Mouse (Mus musculus): ENCODE data around the gene Slc6a6.

The Slc6a6 gene

GRCm38 (mm10) chr6:91670224-91670623 is 13.6 kb upstream of the Slc6a6 start:
- no peak for DNase-seq (ENCODE audit: low spot score)

DNA sequence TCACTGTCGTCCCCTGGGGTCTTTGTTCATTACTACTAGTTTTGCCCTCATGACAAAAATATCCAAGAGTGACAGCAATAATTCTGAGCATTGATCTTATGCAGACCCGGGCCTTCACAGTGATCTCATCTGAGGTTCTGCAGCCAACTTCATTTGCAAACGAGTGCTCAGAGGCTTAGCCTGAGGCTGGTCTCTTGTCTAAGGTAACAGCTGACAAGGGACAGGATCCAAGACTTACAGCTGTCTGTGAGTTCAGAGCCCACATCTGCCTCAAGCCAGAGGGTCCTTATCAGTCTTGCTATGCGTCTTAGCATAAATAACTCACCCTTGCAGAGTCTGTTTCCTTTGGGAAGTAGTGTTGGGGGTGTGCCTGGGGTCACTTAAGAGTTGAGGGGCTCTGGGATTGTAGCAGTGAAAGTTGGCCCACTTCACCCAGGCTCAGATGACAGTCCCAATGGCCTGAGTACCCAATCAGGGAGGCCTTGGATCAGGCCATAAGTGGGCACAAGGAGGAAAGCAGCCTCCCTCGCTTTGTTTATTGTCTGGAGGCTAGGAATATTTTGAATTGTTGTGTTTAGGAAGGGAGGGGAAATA is 9.0 kb upstream of the Slc6a6 start:
- no peak for DNase-seq (ENCODE audit: low spot score)

DNA sequence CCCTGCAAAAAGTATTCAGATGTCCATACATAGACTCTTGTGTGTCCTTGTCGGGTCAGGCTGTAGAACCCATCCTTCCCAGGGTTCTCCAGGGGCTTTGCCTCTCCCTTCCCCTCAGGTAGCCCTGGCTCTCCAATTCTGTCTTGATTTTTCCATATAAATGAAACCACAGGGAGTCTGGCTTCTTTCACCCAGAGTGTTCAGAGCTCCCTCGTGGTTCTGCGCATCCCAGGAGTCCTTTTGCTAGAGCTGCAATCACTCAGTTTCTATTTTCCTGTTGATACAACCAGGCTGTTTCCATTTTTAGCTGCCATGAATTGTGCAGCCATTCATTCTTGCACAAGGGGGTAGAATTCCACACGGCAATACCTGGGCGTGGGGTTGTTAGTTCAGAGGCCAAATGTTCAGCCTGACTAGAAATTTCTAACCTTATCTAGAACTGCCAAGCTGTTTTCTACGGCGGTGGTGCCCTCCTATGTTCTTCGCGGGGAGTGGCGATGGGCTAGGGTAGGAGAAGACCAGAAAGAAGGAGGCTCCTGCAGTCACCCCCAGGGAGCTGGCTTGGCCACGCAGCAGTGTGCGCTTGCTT is 5.3 kb upstream of the Slc6a6 start:
- DNase-seq (ENCODE audit: low spot score) = no peak

DNA sequence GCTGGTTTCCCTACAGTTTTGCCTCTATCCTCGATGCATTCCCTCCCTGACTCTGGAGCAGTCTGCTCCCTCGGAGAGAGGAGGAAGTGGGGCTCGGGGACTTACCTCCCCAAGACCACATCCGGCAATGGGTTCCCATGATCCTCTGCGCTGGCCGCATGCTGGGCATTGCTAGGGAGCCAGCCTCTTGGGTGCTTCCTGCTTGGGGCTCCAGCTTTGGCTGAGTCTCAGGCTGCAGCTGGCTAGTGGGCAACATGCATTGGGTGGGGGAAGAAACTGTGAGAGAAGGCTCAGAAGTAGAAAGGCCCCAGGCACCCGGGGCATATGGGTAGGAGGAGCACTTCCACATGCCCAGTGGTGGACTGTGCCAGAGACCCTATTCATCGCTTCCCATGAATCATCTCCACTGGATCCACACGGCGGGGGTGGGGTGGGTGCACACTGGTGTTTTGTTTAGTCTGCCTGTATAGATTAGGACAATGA is 4.7 kb upstream of the Slc6a6 start:
- no peak for DNase-seq (ENCODE audit: low spot score)

GRCm38 (mm10) chr6:91679716-91680115 is 4.1 kb upstream of the Slc6a6 start:
- DNase-seq (ENCODE audit: low spot score) = no peak

GRCm38 (mm10) chr6:91681841-91682240 is 2.0 kb upstream of the Slc6a6 start:
- no peak for DNase-seq (ENCODE audit: low spot score)

GRCm38 (mm10) chr6:91683121-91683520 is 732 bp upstream of the Slc6a6 start:
- no peak for DNase-seq (ENCODE audit: low spot score)

GRCm38 (mm10) chr6:91684474-91684829 is 599 bp downstream of the Slc6a6 start:
- no peak for DNase-seq (ENCODE audit: low spot score)

DNA sequence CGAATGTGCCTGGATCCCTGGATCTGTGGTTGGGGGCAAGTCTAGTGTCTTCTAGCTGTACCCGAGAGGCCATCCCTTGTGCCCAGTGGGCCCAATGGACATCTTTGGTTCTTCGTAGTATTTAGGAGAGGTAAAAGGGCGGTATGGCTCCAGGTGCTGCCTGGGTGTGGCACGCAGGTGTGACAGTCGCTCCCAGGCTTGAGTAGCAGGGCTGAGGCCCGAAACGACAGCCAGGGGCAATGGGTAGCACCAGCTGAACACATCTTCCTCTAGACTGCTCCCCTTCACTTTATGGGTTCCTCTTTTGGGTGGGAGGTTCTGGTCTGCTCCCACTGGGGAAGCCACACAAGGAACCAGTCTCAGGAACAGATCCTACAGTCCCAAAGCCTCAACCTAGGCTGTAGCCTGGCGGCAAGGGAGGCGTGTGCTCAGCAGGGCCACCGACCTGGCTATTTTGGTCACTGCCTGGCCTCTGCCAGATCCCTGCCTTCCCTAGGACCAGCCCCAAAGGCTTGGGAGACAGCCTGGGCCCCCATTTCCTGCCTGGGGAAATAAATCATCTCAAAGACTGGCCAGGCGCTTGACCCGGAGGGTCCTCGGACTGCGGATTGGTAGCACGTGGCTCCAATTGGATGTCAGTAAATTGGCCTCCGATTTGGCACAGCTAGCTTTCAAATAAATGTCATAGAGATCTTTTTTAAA is 1.1 kb downstream of the Slc6a6 start:
- DNase-seq (ENCODE audit: low spot score) = peak; percentile 76

DNA sequence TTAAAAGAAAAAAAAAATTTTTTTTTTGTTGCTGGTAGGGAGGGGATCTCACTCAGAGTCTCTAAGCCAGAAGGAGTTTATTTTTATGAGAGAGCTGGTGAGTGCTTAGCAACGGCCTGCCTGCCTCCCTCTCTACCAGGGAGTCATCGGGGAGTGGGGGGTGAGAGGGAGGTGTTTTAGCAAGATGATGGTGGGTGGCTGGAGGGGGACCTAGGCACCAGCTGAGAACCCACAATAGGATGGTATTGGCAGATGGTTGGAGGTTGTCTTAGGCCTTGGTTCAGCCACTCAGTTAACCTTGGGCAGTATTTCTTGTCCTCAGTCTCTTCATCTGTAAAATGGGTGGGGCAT is 1.7 kb downstream of the Slc6a6 start:
- no peak for DNase-seq (ENCODE audit: low spot score)

- DNase-seq (ENCODE audit: low spot score) = peak; percentile 78
Observed at GRCm38 (mm10) chr6:91685896-91686295, 2.0 kb downstream of the Slc6a6 start.

GRCm38 (mm10) chr6:91686597-91686996 is 2.7 kb downstream of the Slc6a6 start:
- peak; percentile 69 for DNase-seq (ENCODE audit: low spot score)

GRCm38 (mm10) chr6:91688021-91688420 is 4.2 kb downstream of the Slc6a6 start:
- no peak for DNase-seq (ENCODE audit: low spot score)

GRCm38 (mm10) chr6:91689231-91689630 is 5.4 kb downstream of the Slc6a6 start:
- no peak for DNase-seq (ENCODE audit: low spot score)

DNA sequence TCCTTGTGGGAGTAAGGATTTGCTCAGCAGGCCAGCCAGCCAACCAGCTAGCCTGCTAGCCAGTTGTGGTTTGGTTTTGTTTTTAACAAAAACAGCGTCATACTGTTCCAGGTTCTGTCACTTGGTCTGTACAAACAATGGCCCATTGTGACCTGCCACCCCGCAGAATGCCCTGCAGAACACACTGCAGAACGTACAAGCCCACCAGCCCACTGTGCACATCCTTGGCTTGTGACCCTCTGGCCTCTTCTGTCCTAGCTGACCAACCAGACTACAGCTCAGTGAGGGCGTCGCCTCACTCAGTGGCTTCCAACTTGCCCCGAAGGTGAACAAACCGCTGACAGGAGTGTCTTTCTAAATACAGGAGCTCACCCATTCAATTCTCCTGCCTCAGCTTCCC is 6.4 kb downstream of the Slc6a6 start:
- DNase-seq (ENCODE audit: low spot score) = peak; percentile 77

- peak; percentile 82 for DNase-seq (ENCODE audit: low spot score)
Observed at GRCm38 (mm10) chr6:91690646-91691045, 6.8 kb downstream of the Slc6a6 start.

GRCm38 (mm10) chr6:91691576-91691975 is 7.7 kb downstream of the Slc6a6 start:
- no peak for DNase-seq (ENCODE audit: low spot score)

DNA sequence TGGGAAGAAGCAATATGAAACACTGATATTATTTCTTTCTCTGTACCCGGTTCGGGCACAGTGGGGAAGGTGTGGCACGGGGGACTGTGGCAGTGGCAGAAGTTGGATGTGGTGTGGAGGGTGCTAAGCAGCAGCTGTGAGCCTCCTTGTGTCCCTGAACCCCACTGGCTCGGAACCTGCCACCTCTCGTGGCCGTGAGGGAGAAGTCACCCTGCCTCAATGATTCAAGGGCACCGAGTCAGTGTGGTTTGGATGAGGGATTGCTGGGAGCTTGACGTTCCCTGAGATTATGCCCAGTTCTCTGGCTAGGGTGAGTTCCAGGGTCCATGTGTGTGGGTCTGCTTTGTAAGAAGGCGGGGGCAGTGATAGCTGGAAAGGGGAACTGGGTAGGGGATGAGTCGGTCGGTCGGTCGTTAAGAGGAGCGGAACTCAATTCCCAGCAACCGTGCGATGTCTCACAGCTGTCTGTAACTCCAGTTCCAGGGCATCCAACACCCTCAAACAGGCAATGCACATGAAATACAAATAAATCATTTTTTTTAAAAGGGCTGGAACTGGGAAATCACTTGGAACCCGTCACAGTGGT is 9.5 kb downstream of the Slc6a6 start:
- no peak for DNase-seq (ENCODE audit: low spot score)

DNA sequence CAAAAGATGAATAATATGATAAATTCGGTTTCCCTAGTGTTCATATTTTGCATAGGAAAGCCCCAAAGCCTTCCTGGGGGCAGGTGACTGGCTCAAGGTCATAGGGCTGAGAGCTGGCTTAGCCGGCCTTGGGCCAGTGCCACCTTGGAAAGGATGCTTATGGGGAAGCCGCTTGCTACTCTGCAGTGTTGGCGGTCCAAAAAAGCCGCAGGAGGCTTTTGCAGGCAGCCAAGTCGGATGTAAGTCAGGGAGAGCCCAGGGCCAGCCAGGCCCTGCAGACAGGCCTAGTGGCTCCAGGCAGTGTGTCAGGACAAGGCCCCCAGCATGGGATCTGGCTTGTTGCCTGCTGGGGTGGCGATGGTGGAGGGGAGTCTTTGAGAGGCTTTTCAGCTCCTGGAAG is 10.8 kb downstream of the Slc6a6 start:
- no peak for DNase-seq (ENCODE audit: low spot score)

DNA sequence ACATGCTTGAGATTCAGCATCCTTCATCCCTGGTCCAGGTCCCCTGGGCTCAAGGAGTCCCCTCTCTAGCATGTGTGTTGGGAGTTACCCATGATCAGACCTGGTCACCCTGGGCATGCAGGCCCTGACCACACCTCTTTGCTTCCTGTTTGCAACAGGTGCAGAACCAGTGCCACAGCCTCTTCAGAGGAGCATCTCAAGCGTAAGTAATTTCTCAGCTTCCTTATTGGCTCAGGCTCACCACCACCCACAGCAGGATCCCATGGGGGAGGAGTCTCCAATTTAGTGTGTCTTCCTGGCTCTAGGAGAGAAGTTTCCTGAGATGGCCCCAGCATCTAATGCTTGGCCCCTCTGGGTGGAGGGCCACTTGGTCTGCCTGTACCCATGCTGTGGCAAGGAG is 15.0 kb downstream of the Slc6a6 start:
- no peak for DNase-seq (ENCODE audit: low spot score)

GRCm38 (mm10) chr6:91699482-91700200 is 15.8 kb downstream of the Slc6a6 start:
- DNase-seq (ENCODE audit: low spot score) = no peak

DNA sequence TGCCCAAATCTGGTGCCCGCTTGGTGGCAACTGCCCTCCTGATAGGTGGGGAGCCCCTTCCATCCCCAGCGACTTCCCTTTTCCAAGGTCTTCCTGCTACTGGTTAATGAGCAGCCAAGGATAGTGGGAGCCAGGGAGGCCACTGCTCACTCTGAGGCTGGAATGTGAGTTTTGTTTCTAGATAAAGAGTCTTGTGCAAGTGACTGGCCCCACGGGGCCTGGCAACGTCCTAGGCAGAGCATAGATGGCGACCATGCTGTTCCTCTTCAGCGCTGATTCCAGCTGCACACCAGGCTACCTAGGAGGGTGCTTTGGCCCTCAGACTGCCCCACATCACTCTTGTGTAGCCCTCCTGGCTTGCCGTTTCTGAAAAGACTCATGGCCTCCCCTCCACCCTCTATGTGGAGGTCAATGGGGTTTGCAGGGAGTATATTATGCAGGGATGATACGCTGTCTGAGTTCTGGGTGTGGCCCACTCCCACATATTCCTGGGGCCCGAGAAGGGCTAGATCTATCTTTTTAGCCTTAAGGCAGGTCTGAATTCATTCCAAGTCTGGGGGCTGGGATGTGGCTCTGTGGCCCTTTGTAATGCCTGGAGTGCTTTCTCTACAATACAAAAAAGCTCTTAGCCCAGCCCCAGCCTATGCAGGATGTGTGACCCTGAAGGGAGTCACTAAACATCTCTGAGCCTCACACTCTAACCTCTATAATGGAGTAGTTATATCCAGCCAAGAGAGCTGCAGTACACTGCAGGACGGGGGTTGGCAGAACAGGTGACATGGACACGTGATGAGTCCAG is 17.2 kb downstream of the Slc6a6 start:
- DNase-seq (ENCODE audit: low spot score) = peak; percentile 70

Measured in yolk sac, embryonic 10.5 days (tissue).